Mouse (Mus musculus) liver, postnatal 0 days (tissue): ENCODE measurements around the gene Shroom3. TPM values are rescaled to one million over a fixed set of nuclear protein-coding genes. Genes with fewer than 3 reads are reported as not detected.

Experiments
- ATAC-seq: fragments of 200-750 bp; cut with Nextera tagmentation; 2 replicates; pipeline ENCODE4 v1.8.0; 2017; ENCODE audit warnings: mild to moderate bottlenecking, moderate library complexity
- DNase-seq: peaks from one replicate; pipeline ENCODE4 v3.0.0-alpha.2; 2016
- H3K27ac ChIP-seq: fragments of 300-500 bp; sonication (generic); 2 replicates; pipeline ENCODE4 v1.5.1; 2014; ENCODE audit warnings: antibody characterized with exemption, moderate library complexity, mild to moderate bottlenecking, low read depth
- H3K27me3 ChIP-seq: fragments of 300-500 bp; sonication (generic); 2 replicates; pipeline ENCODE4 v1.6.1; 2014; ENCODE audit warnings: low read length, control low read depth, mixed read lengths; ENCODE audit not compliant: insufficient read depth
- H3K36me3 ChIP-seq: fragments of 300-500 bp; sonication (generic); replicated peaks from 2 replicates; pipeline ENCODE4 v1.6.1; 2014; ENCODE audit warnings: mild to moderate bottlenecking, control low read depth, low read length, moderate library complexity, mixed read lengths; ENCODE audit not compliant: insufficient read depth
- H3K4me1 ChIP-seq: fragments of 300-500 bp; sonication (generic); 2 replicates; pipeline ENCODE4 v1.6.1; 2014; ENCODE audit warnings: antibody characterized with exemption, mild to moderate bottlenecking, control low read depth; ENCODE audit not compliant: insufficient read depth
- H3K4me2 ChIP-seq: fragments of 300-500 bp; sonication (generic); 2 replicates; pipeline ENCODE4 v1.6.1; 2014; ENCODE audit warnings: low read depth, mild to moderate bottlenecking, low read length, moderate library complexity, mixed read lengths
- H3K4me3 ChIP-seq: fragments of 300-500 bp; sonication (generic); 2 replicates; pipeline ENCODE4 v1.5.1; 2014; ENCODE audit warnings: low read depth, low read length
- H3K9ac ChIP-seq: fragments of 300-500 bp; sonication (generic); replicated peaks from 2 replicates; pipeline ENCODE4 v1.6.1; 2014; ENCODE audit warnings: mild to moderate bottlenecking, moderate library complexity
- H3K9me3 ChIP-seq: fragments of 300-500 bp; sonication (generic); 2 replicates; pipeline ENCODE4 v1.6.1; 2016; ENCODE audit warnings: mild to moderate bottlenecking, control low read depth, low read length, mixed read lengths
- CTCF ChIP-seq: sonication (generic); IDR thresholded peaks from 2 replicates; pipeline ENCODE4 v1.5.1; 2016; ENCODE audit warnings: antibody characterized with exemption, low read depth
- EP300 ChIP-seq: IDR thresholded peaks from 2 replicates; pipeline ENCODE4 v1.6.1; 2016; ENCODE audit warnings: antibody characterized with exemption, low read depth, mild to moderate bottlenecking
- WGBS: fragments of 180-500 bp; shearing (Covaris S2); extraction: QIAGEN DNeasy Blood & Tissue Kit; methylation state at CpG from one replicate; pipeline ENCODE4 v1.1.7; 2014; ENCODE audit not compliant: insufficient replicate concordance; 5-methylcytosine and 5-hydroxymethylcytosine counted together
- polyA plus RNA-seq: library from polyadenylated mRNA; unstranded; fragments of >200 nt; fragmentation: Nextera tagmentation; extraction: Ambion mirVana; gene quantifications from 2 replicates; pipeline ENCODE4 v1.2.1, GENCODE M21; 2015

Gene Shroom3
- polyA plus RNA-seq, 1 experiment from 2014 or later: 0.96 TPM

DNA sequence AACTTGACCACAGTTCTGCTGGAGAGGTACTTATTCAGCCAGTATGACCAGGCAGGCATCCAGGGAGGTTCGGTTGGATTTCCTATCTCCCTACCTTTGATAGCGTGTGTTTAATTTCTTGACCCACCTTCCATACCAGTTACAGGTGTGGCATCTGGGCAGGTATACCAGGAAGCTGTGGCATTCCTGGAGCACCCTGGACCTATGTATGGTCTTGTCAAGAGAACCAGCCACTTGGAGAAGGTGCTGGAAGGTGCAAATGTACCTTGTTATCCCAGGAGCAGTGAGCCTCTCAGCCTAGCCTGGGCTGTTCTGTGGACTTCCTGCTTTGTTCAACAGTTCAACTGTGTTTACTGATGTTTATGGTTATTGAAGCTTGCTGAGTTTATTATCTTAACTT is 197.2 kb downstream of the Shroom3 start:
- Histone ChIP-seq H3K27ac (no peak overlapping the region), H3K4me3 (no peak overlapping the region), H3K4me2 (no peak overlapping the region), H3K4me1 (no peaks in the 10 kb centered on the region), H3K9me3 (no peaks in the 10 kb centered on the region), H3K27me3 (no peaks in the 10 kb centered on the region), H3K9ac (no peak overlapping the region), H3K36me3 (no peaks in the 10 kb centered on the region)
- TF ChIP-seq CTCF (no peak), EP300 (no peak)
- DNase-seq (no peak), ATAC-seq (no peak)
- WGBS: 66% methylated on average over 2 of the region's 2 CpGs

DNA sequence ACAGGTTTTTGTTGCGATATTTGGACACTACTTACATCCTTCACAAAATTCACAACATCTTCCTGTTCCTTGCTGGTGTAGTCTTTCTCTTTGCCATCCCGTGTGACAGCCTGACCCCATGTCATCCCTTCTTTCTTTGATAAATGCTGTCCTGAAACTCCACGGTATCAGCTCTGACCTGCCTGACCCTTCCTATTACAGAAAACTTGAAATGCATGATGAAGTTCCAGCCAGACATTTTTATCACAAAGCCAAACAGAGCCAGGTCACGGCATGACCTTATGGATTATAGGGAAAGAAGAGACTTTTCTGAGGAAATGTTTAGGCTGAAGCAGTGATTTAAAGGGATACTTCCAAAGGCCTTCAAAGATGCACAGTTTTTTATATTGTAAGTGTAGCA is 197.7 kb downstream of the Shroom3 start:
- WGBS: 55% methylated on average over 4 of the region's 4 CpGs
- H3K27ac ChIP-seq: no peak overlapping the region
- DNase-seq (no peak), ATAC-seq (no peak)
- no peaks in the 10 kb centered on the region for H3K9me3 ChIP-seq
- H3K36me3 ChIP-seq: no peaks in the 10 kb centered on the region
- H3K4me2 ChIP-seq: no peak overlapping the region
- TF ChIP-seq EP300: no peak
- no peak for TF ChIP-seq CTCF
- H3K4me3 ChIP-seq: no peak overlapping the region
- H3K27me3 ChIP-seq: no peaks in the 10 kb centered on the region
- H3K9ac ChIP-seq: no peak overlapping the region
- H3K4me1 ChIP-seq: no peaks in the 10 kb centered on the region

DNA sequence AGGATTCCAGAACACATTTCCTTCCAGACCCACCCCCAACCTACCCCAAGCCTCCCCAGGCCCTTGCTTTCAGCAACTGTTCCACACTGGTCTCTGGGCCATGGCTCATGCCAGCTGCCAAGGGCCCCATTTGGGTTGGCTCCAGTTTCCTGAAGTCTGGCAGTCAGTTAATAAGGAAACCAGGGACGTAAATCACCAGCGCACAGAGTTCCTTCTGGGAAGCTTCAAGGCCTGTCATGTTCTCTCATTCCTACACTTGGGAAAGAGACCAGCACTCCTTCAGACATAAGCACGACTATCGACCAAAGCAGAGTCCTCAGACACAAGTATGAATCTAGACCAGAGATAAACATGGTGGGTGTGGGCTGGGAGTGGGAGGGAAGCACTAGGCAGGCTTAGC is 202.9 kb downstream of the Shroom3 start:
- Histone ChIP-seq H3K9me3 (no peaks in the 10 kb centered on the region), H3K4me1 (0 out of 2 replicates have a peak, but pooled peaks cover 5% of the 10 kb centered on the region), H3K27me3 (no peaks in the 10 kb centered on the region), H3K27ac (no peak overlapping the region), H3K4me2 (no peak overlapping the region), H3K9ac (no peak overlapping the region), H3K36me3 (no peaks in the 10 kb centered on the region), H3K4me3 (no peak overlapping the region)
- DNase-seq: no peak
- no peak for TF ChIP-seq EP300
- TF ChIP-seq CTCF: no peak
- WGBS: 68% methylated on average over 4 of the region's 4 CpGs
- ATAC-seq: no peak

DNA sequence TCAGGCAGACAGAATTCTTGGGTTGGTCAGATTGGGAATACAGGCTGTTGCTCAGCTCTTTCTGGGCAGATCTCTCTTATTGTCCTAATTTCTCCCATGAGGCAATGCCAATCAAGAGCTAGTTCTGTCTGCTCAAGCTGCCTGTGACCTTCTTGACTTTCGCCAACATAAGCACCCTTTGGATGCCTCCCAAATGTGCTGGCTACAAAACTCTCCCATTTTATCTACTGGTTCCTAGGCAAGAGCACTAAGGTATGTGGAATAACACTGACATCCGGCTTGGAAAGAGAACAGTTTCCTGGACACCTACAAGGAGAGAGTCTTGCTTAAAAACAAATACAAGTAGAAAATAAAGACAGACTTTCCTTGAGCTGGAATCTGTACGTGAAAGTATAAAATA is 204.3 kb downstream of the Shroom3 start:
- no peak for ATAC-seq
- TF ChIP-seq CTCF: no peak
- Histone ChIP-seq H3K4me3 (no peak overlapping the region), H3K27me3 (no peaks in the 10 kb centered on the region), H3K9ac (no peak overlapping the region), H3K27ac (no peak overlapping the region), H3K9me3 (no peaks in the 10 kb centered on the region), H3K4me1 (0 out of 2 replicates have a peak, but pooled peaks cover 5% of the 10 kb centered on the region), H3K36me3 (no peaks in the 10 kb centered on the region), H3K4me2 (no peak overlapping the region)
- DNase-seq: no peak
- 66% methylated on average over 3 of the region's 3 CpGs for WGBS

DNA sequence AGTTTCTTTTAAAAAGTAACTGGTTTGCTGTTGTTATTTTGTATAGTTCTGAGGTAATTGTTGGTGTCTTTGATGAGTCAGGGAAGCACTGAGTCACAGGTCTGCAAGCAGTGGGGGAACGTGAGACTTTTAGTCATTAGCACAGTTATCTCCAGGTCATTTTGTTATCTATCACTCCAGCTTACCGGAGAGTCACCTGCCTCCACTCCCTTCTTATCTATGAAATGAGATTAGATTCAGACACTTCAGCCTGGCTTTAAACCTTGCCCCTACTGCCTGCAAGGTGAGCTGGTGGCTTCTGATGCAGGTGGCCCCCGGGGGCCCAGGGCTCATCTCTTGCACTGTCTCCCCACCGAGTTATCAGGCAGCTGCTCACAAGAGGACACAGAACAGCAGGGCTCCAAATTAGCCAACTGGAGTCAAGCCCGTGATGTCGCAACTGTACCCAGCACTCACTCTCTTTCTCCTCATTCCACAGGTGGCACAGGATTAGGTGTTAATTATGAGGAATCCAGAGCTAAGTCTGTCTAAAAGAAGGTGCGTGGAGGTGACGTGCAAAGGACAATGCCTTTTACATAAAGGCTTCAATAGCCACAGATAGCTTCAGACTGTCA is 205.5 kb downstream of the Shroom3 start:
- Histone ChIP-seq H3K9ac (no peak overlapping the region), H3K4me1 (peaks cover 5% of the 10 kb centered on the region; the same call in 1 of the 2 replicates), H3K27ac (no peak overlapping the region), H3K4me3 (no peak overlapping the region), H3K9me3 (no peaks in the 10 kb centered on the region), H3K36me3 (no peaks in the 10 kb centered on the region), H3K4me2 (no peak overlapping the region), H3K27me3 (no peaks in the 10 kb centered on the region)
- ATAC-seq: no peak
- DNase-seq: peak; percentile 28
- 36% methylated on average over 8 of the region's 8 CpGs for WGBS
- TF ChIP-seq EP300 (no peak), CTCF (no peak)

DNA sequence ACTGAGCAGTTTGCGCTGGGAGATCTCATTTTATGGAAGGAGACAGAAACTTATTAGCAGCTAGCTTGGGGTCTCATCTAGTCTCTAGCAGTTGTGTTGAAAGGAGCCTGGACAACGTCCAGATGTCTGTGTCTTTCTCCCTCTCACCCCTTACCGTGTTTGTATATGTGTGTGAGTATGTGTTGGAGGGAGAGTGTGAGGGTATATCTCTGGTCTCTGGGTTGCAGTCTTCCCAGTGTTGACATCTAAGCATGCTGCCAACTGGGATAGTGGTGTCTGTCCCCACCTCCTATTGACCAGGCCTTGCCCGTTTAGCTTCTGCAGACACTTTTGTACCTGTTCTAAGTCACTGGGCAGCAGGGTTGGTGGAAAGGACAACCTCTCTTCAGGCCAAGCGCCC is 207.7 kb downstream of the Shroom3 start:
- no peak for TF ChIP-seq EP300
- no peak for TF ChIP-seq CTCF
- Histone ChIP-seq H3K27ac (no peak overlapping the region), H3K4me3 (no peak overlapping the region), H3K4me2 (no peak overlapping the region), H3K27me3 (no peaks in the 10 kb centered on the region), H3K9ac (no peak overlapping the region), H3K4me1 (peaks cover 5% of the 10 kb centered on the region; the same call in 1 of the 2 replicates), H3K9me3 (no peaks in the 10 kb centered on the region), H3K36me3 (no peaks in the 10 kb centered on the region)
- DNase-seq (no peak), ATAC-seq (no peak)
- 69% methylated on average over 5 of the region's 5 CpGs for WGBS

DNA sequence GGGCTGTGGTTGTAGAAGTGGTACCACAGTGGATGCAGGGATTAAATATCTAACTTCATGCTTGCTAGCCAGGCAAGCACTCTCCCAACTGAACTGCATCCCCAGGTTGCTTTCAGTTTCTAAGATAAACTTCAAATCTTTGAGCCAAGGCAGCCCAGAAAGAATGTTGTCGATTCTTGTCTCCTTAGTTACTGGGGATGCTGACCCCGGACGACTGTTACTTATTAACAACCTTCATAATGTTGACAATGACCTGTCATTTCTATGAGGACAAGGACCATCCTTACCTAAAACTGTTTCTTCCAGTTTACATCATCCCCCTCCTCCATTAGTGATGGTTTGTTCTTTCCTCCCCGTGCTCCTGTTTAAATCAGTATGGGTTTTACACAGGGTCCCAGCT is 210.0 kb downstream of the Shroom3 start:
- Histone ChIP-seq H3K36me3 (no peaks in the 10 kb centered on the region), H3K4me1 (peaks cover 5% of the 10 kb centered on the region; the same call in 1 of the 2 replicates), H3K9ac (no peak overlapping the region), H3K9me3 (no peaks in the 10 kb centered on the region), H3K4me3 (no peak overlapping the region), H3K27me3 (no peaks in the 10 kb centered on the region), H3K27ac (peak overlapping the region; percentile 25; the same call in 1 of the 2 replicates), H3K4me2 (peak overlapping the region; percentile 14; the same call in 1 of the 2 replicates)
- no peak for DNase-seq
- no peak for TF ChIP-seq EP300
- no peak for TF ChIP-seq CTCF
- WGBS: 43% methylated on average over 4 of the region's 4 CpGs
- peak; percentile 64 for ATAC-seq
